Mouse (Mus musculus): ENCODE data around the gene Cnr2. TPM values are rescaled to one million over a fixed set of nuclear protein-coding genes. Genes with fewer than 3 reads are reported as not detected.

Cnr2 gene
- polyA plus RNA-seq, 1 experiment, result not detected

GRCm38 (mm10) chr4:135857597-135858186 lies 37.5 kb upstream of the Cnr2 start:
- TF ChIP-seq MYOG (IDR thresholded peaks at IDR 0.05; ENCODE audit: control insufficient read depth in 1 of 3, insufficient read depth in 1 of 3, insufficient read length in 2 of 3, low read depth in 2 of 3) (no peak), TCF3 (IDR thresholded peaks at IDR 0.05; ENCODE audit: insufficient read length, low read depth) (no peak), TCF12 (IDR thresholded peaks at IDR 0.05; ENCODE audit: insufficient read depth, poor library complexity, severe bottlenecking) (no peak), POLR2A (IDR thresholded peaks at IDR 0.05; ENCODE audit: insufficient read length, low read depth) (no peak), REST (IDR thresholded peaks at IDR 0.05; ENCODE audit: insufficient read depth, insufficient read length) (no peak), POLR2AphosphoS2 (IDR thresholded peaks at IDR 0.05; ENCODE audit: insufficient read length, low read depth) (no peak), E2F4 (IDR thresholded peaks at IDR 0.05; ENCODE audit: insufficient read depth) (no peak), MYOD1 (IDR thresholded peaks at IDR 0.05; ENCODE audit: control insufficient read depth in 1 of 3, insufficient read length in 2 of 3, low read depth in 2 of 3) (no peak), USF1 (IDR thresholded peaks at IDR 0.05; ENCODE audit: low read depth) (no peak), CEBPB (IDR thresholded peaks at IDR 0.05; ENCODE audit: insufficient read depth, poor library complexity, severe bottlenecking) (no peak), SRF (IDR thresholded peaks at IDR 0.05; ENCODE audit: control insufficient read depth, insufficient read length, low read depth) (no peak), MAX (IDR thresholded peaks at IDR 0.05; ENCODE audit: low read depth) (no peak)
- peaks cover 9% of the 10 kb centered on the region for H3K36me3 ChIP-seq (ENCODE audit: control insufficient read depth, insufficient read depth)

GRCm38 (mm10) chr4:135868996-135869395 lies 26.2 kb upstream of the Cnr2 start:
- TF ChIP-seq TCF12 (IDR thresholded peaks at IDR 0.05; ENCODE audit: insufficient read depth, poor library complexity, severe bottlenecking) (no peak), CEBPB (IDR thresholded peaks at IDR 0.05; ENCODE audit: insufficient read depth, poor library complexity, severe bottlenecking) (no peak), MYOG (IDR thresholded peaks at IDR 0.05; ENCODE audit: control insufficient read depth in 1 of 3, insufficient read depth in 1 of 3, insufficient read length in 2 of 3, low read depth in 2 of 3) (no peak), POLR2A (IDR thresholded peaks at IDR 0.05; ENCODE audit: insufficient read length, low read depth) (no peak), USF1 (IDR thresholded peaks at IDR 0.05; ENCODE audit: low read depth) (no peak)
- peaks cover 52% of the 10 kb centered on the region for H3K36me3 ChIP-seq (ENCODE audit: control insufficient read depth, insufficient read depth)

More at GRCm38 (mm10) chr4:135857597-135858186, 37.5 kb upstream of the Cnr2 start:
- Histone ChIP-seq H3K4me3 (peak overlapping the region; percentile 82), H3K79me2 (ENCODE audit: control insufficient read depth, insufficient read depth) (peaks cover 63% of the 10 kb centered on the region), H3ac (ENCODE audit: control insufficient read depth, insufficient read length) (no peak overlapping the region), H3K27me3 (ENCODE audit: control insufficient read depth, insufficient read depth, insufficient read length) (no peaks in the 10 kb centered on the region), H3K4me2 (ENCODE audit: low read depth) (peak overlapping the region; percentile 87)

GRCm38 (mm10) chr4:135870227-135871023 lies 24.8 kb upstream of the Cnr2 start:
- peak overlapping the region; percentile 71 for H3K4me2 ChIP-seq (ENCODE audit: low read depth)
- H3K79me2 ChIP-seq (ENCODE audit: control insufficient read depth, insufficient read depth), result peaks cover 53% of the 10 kb centered on the region
- H3K27me3 ChIP-seq (ENCODE audit: control insufficient read depth, insufficient read depth, insufficient read length), result no peaks in the 10 kb centered on the region
- H3ac ChIP-seq (ENCODE audit: control insufficient read depth, insufficient read length), result no peak overlapping the region
- peak; percentile 38 for TF ChIP-seq POLR2A (IDR thresholded peaks at IDR 0.05; ENCODE audit: insufficient read length, low read depth)
- no peak for TF ChIP-seq MAX (IDR thresholded peaks at IDR 0.05; ENCODE audit: low read depth)
- peak; percentile 83 for TF ChIP-seq POLR2AphosphoS2 (IDR thresholded peaks at IDR 0.05; ENCODE audit: insufficient read length, low read depth)
- peaks cover 52% of the 10 kb centered on the region for H3K36me3 ChIP-seq (ENCODE audit: control insufficient read depth, insufficient read depth)
- H3K4me3 ChIP-seq, result peak overlapping the region; percentile 90

More at GRCm38 (mm10) chr4:135868996-135869395, 26.2 kb upstream of the Cnr2 start:
- H3K4me2 ChIP-seq (ENCODE audit: low read depth), result no peak overlapping the region
- H3K79me2 ChIP-seq (ENCODE audit: control insufficient read depth, insufficient read depth), result peaks cover 62% of the 10 kb centered on the region
- H3K4me3 ChIP-seq, result no peak overlapping the region
- no peak overlapping the region for H3ac ChIP-seq (ENCODE audit: control insufficient read depth, insufficient read length)
- no peaks in the 10 kb centered on the region for H3K27me3 ChIP-seq (ENCODE audit: control insufficient read depth, insufficient read depth, insufficient read length)

GRCm38 (mm10) chr4:135872015-135872414 lies 23.2 kb upstream of the Cnr2 start:
- Histone ChIP-seq H3K27me3 (ENCODE audit: control insufficient read depth, insufficient read depth, insufficient read length) (no peaks in the 10 kb centered on the region), H3K36me3 (ENCODE audit: control insufficient read depth, insufficient read depth) (peaks cover 40% of the 10 kb centered on the region), H3ac (ENCODE audit: control insufficient read depth, insufficient read length) (peak overlapping the region; percentile 78), H3K4me2 (ENCODE audit: low read depth) (peak overlapping the region; percentile 71), H3K4me3 (peak overlapping the region; percentile 90), H3K79me2 (ENCODE audit: control insufficient read depth, insufficient read depth) (peaks cover 40% of the 10 kb centered on the region)
- TF ChIP-seq MYOG (IDR thresholded peaks at IDR 0.05; ENCODE audit: control insufficient read depth in 1 of 3, insufficient read depth in 1 of 3, insufficient read length in 2 of 3, low read depth in 2 of 3) (no peak), POLR2A (IDR thresholded peaks at IDR 0.05; ENCODE audit: insufficient read length, low read depth) (peak; percentile 8)

- Histone ChIP-seq H3ac (ENCODE audit: control insufficient read depth, insufficient read length) (peak overlapping the region; percentile 78), H3K4me3 (peak overlapping the region; percentile 90), H3K27me3 (ENCODE audit: control insufficient read depth, insufficient read depth, insufficient read length) (no peaks in the 10 kb centered on the region), H3K79me2 (ENCODE audit: control insufficient read depth, insufficient read depth) (peaks cover 40% of the 10 kb centered on the region), H3K4me2 (ENCODE audit: low read depth) (peak overlapping the region; percentile 71), H3K36me3 (ENCODE audit: control insufficient read depth, insufficient read depth) (peaks cover 40% of the 10 kb centered on the region)
- no peak for TF ChIP-seq MAX (IDR thresholded peaks at IDR 0.05; ENCODE audit: low read depth)
- TF ChIP-seq SRF (IDR thresholded peaks at IDR 0.05; ENCODE audit: control insufficient read depth, insufficient read length, low read depth), result no peak
- no peak for TF ChIP-seq E2F4 (IDR thresholded peaks at IDR 0.05; ENCODE audit: insufficient read depth)
- no peak for TF ChIP-seq POLR2AphosphoS2 (IDR thresholded peaks at IDR 0.05; ENCODE audit: insufficient read length, low read depth)
- no peak for TF ChIP-seq TCF12 (IDR thresholded peaks at IDR 0.05; ENCODE audit: insufficient read depth, poor library complexity, severe bottlenecking)
- TF ChIP-seq TCF3 (IDR thresholded peaks at IDR 0.05; ENCODE audit: insufficient read length, low read depth), result no peak
- TF ChIP-seq MYOG (IDR thresholded peaks at IDR 0.05; ENCODE audit: control insufficient read depth in 1 of 3, insufficient read depth in 1 of 3, insufficient read length in 2 of 3, low read depth in 2 of 3), result no peak
- TF ChIP-seq POLR2A (IDR thresholded peaks at IDR 0.05; ENCODE audit: insufficient read length, low read depth), result no peak
- TF ChIP-seq CEBPB (IDR thresholded peaks at IDR 0.05; ENCODE audit: insufficient read depth, poor library complexity, severe bottlenecking), result no peak
- no peak for TF ChIP-seq REST (IDR thresholded peaks at IDR 0.05; ENCODE audit: insufficient read depth, insufficient read length)
- no peak for TF ChIP-seq MYOD1 (IDR thresholded peaks at IDR 0.05; ENCODE audit: control insufficient read depth in 1 of 3, insufficient read length in 2 of 3, low read depth in 2 of 3)
- no peak for TF ChIP-seq USF1 (IDR thresholded peaks at IDR 0.05; ENCODE audit: low read depth)
These were observed 22.4 kb upstream of the Cnr2 start for GRCm38 (mm10) chr4:135872589-135873391.

Data from myocyte (in vitro differentiated cells).